Mouse (Mus musculus) lung, adult 18-20 months (tissue): ENCODE measurements around the gene Tspan9.

Experiments
- DNase-seq, 2 experiments: peaks; one replicate each; pipeline ENCODE4 v3.0.0; 2022; ENCODE audit warnings: mixed read lengths in 2 of 2

Tspan9 gene

DNA sequence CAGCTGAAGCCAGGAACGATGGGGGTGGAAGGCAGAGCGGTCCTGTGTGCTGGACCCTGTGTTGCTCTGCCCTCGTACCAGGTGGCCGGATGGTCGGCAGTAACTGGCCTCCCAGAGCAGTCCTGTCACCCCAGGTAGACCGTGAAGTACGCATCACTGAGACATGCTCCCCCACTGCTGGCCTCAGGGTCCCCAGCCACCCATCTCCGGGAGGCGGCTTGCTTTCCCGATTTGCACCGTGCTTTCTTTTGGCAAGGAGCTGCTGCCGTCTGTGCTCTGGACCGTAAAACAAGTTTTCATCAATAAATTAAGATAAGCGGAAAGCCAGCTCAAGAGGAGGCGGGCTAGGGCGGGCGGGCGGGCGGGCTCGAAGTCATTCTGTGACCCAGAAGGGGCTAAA is 164.5 kb downstream of the Tspan9 start:
- DNase-seq: no peak

DNA sequence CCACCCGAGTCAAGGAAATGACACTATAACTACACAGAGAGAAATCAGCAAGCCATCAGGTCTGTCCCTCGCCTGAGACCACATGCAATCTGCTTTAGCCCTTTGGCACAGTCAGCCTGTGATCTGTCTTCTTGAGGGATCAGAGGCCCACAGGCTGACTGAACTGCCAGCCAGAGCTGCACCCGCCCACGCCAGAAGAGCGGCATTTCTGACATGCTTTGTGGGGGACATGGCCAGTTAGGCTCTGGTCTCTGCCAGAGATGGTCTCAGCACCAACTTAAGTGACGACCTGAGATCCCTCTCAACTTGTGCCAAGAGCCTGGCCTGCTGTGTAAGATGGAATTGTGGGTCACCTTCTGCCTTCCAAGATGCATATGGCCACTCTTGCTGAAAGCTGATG is 166.7 kb downstream of the Tspan9 start:
- no peak for DNase-seq

DNA sequence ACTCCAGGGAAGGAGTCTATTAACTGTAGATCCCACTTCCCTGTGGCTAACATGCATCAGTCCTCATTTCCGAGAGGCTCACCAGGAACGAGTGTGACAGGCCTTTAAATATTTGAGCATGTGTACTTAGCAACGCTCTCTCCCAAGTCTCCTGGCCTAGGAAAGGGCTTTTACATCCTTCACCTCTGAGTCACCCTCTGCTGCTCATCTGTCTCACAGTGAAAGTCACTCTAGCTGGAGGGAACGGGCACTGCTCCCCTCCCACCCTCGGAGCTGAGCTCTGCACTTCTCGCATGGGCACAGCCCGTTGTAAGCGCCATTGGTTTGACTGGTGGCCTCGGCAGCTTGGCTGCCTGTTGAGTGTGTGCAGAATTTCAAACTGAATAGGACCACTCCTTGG is 169.4 kb downstream of the Tspan9 start:
- no peak for DNase-seq

DNA sequence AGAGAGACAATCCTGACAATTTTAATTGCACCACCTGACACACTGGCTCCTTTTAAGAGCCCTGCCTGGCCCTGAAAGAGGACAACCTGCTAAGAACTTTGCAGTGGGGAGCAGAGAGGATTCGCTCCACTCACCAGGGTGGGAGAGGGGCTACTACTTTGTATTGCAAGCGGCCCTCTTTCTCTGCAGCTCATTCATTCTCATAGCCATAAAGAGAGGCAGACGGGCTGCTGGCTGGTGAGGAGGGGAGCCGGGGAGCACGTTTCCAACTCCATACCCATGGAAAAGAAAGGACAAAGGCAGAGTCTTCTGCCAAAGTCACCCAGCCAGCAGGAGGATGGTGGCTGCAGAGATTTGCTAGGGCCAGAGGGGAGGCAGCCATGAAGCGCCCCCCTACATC is 169.8 kb downstream of the Tspan9 start:
- DNase-seq: no peak

DNA sequence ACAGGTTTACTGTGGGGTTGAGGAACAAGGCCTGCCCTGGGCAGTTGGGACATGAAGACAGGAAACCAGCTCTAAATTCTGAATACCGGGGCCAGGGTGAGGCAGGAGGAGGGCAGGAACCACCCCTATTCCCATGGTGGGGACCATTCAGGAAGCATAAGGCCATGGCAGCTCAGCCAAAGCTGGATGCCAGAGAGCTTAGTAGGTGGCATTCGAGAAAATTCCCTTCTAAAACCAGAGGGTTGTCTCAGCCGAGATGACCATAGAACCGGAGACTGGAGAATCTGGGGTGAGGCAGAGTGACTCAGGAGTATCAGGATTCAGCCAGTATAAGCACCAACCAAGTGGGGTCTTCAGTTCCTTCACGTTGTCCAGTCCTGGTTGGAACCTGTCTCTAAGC is 171.5 kb downstream of the Tspan9 start:
- DNase-seq: no peak

DNA sequence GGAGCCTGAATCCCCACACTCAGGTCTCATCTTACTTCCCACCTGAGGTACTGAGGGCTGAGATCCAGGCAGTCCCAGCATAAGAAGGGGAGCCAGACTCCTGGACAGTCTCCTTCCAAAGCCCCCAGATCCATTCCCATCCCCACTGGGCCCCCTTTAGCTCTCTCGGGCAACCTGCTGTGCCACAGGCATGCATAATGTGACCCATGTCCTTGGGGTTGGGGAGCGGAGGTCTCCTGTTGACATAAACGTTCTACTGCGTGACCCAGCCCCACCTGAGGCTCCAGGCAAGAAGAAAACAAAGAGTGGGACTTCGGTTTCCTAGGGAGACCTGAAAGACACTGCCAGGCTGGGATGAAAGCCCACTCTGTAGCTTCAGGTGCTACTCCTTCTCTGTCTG is 172.5 kb downstream of the Tspan9 start:
- DNase-seq: no peak

DNA sequence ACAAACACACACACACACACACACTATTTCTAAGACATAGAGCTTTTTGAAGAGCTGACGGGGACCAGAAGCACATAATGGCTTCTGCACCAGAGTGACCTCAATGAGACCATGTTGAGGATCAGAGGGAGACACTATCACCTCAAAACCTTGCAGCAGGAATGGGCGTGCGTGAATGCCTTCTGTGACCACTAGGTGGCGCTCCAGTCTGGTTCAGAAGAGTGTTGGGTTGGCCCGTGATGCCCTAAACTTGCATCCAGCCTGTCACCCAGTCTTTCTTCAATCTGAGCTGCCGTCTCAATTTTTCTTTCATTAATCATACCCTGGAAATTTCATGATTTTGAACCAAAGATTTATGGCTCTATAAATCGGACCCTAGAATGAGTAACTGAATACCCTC is 173.3 kb downstream of the Tspan9 start:
- DNase-seq: peak; percentile 61 to 67

DNA sequence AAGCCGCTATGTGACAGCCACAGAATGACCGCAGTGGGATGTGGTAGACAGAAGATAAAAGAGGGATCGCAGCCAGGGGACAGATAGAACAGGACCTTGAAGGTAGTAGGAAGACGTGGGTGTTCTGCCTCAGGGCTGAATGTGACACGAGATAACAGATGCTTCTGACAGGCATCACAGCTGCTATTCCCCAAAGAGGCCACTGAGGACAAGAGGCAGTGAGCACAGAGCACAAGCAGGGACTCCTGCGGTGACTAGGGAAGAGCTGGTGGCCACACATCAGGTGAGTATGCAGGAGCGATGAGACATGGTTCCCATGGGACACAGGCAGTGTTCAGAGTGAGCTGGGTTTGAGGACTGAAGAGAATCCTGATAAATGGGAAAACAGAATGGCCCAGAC is 173.7 kb downstream of the Tspan9 start:
- no peak for DNase-seq

DNA sequence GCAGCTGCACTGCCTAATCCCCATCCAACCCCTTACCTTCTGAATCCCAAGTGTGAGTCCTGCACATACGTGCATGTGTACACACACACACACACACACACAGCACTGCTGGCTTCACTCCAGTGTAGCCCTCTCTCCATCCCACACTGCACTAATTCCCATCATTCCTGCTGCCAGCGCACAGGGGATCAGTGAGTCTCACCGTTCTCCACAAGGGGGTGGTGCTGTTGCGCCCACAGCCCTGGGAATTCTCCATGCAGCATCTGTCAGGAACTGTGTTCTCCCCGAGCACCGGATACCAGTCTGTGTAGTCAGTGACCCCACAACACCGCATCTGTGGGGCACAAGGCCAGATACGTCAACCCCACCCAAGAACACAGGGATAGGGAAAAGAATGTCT is 177.9 kb downstream of the Tspan9 start:
- no peak for DNase-seq

DNA sequence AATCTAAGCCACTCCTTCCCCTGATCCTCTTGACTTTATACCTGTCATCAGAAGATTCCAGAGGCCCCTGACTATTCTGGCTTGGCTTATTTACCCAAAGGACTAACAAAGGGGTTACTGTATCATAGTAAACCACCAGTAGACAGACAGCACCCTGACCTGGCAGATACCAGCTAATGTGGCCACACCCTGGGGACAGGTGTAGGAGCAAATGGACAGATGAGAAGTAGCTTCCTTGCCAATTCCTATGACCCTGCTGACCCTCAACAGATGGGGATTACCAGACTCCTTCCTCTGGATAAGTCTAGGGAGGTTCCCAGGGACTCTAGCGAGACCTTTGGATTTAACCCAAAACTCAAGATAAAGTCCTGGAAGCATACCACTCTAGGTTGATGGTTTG is 183.2 kb downstream of the Tspan9 start:
- DNase-seq: no peak

DNA sequence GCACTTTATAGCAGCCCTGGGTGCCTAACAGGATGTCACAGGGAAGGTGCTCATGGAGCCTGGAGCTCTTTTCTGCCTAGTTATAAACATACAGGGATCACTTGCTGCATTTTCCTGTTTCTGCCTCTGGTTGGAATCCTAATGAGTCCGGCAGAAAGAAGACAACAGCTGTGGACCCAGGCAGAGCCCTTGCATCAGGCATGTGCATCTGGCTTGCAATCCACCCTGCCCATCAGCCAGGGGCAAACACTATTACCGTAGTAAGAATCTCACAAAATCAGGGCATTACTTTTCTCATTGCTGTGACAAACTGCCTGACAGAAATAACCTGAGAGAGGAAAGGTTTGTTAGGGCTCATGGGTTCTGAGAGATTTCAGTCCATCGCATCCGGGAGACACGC is 187.2 kb downstream of the Tspan9 start:
- no peak for DNase-seq

DNA sequence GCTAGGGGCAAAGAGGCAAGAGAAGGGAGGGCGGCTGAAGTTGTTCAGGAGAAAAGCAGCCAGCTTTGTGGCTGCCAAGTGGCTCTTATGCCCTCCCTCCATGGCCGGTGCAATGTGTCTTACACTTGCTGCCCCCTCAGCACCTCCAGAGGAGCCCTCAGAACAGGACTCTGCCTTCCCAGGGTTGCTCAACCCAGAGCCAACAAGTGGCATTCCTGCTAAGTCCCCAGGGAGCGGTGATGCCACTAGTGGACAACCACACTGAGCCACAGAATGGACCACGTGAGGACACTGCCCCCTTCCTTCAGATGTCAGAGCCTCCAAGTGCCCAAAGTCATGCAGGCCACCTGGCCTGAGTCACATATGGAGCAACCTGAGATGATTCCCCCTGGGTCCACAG is 190.3 kb downstream of the Tspan9 start:
- peak; percentile 61 to 70 for DNase-seq

DNA sequence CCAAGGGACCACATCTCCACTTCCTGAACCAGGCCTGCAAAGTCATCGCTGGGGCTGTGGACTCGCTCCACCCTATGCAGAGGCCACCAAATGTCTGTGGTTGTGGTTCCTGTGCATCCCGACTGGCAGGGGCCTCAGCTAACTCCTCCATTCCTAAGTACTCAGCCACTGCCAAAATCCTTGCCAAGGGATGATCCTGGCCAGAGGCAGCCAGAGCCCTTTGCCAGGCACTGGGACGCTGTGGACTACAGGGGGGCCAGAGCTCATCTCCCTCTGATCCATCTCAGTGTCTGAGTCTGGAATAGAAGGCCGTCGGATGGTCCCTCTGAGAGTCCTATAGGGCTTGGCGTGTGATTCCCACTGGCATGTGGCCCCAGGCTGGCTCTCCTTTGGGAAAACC is 193.5 kb downstream of the Tspan9 start:
- DNase-seq: no peak

DNA sequence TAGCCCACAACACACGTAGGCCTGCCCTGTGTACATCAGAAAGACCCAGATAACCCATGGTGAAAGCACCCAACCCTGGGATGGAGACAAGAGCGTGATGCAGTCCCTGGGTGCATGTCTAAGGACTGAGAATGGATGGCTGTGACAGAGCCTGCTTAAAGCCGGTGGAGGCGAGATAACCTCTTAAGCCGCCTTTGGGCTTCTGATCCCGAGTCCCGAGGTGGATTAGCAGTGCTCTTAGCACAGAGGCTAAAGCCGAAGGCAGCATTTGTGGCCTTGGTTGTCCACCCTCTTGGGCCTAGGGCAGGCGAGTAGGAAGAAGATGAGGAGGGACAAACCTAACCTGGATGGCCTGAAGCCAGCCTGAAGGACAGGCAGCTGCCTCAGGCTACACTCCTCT is 194.7 kb downstream of the Tspan9 start:
- DNase-seq: no peak

DNA sequence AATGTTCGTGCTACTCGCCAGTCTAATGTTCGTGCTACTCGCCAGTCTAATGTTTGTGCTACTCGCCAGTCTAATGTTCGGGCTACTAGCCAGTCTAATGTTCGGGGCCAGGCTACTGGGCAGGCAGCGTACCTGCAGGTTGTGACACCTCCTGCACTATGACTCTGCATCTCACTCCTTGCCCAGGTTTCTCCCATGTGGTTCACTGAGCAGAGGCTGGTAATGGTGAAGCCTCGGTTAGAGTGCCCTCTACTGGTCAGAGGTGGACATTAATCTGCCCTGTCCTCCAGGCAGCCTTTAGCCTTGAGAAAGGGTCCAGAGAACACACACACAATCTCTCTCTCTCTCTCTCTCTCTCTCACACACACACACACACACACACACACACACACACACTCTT is 197.7 kb downstream of the Tspan9 start:
- DNase-seq: peak; percentile 41 to 48

DNA sequence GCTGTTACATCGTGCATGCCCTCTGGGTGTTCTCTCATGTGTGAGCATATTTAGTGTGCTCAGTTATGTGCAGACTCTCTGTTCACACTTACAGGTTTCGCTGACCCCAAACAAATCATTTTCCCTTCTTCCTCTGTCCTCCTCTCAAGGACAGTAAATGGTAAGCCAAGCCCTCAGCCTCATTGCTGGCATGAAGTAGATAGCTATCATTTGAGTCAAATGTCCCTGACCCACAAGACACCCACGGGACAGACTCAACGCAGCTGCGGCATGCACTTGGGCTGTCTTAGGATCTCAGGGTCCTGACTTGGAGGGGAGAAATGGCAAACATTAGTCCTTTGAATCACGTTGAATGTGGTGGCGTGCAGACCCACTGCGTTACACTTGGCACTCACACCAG is 201.0 kb downstream of the Tspan9 start:
- no peak for DNase-seq

DNA sequence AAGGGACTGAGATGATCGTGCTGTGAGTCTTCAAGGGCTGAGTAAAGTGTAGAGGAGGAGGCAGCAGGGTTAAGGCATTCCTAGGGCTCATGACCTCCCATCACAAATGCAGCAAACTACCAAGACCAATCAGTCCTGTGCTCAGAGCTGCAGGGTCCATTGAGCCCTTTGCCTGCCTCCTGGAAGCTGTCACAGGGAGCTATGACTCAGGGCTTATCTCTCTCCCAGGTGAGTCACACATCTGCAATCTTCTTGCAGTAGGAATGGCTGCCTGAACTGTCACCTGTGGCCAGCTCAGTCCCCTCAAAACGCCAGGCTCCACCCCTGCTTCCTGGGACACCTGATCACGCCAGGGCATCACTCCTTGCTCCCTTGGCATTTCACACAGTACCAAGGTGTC is 208.3 kb downstream of the Tspan9 start:
- DNase-seq: no peak

DNA sequence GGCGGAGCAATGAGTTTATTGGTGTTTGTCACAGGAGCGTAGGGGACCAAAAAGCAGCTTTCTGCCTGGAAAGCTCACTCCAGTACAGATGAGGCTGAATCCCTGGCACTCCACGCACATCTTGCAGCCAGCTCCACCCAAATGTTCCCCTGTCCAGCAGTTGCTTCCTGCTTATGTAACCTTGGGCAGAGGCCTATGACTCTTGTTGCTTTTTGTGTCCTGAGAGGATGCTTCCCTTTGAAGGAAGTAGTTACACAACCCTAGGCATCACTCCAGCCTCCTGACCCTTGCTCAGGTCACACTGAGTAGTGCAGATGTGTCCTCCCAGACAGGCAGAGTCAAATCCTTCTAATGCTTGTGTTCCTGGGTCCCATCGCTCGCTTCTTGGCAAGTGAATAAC is 209.6 kb downstream of the Tspan9 start:
- peak; percentile 38 to 58 for DNase-seq

DNA sequence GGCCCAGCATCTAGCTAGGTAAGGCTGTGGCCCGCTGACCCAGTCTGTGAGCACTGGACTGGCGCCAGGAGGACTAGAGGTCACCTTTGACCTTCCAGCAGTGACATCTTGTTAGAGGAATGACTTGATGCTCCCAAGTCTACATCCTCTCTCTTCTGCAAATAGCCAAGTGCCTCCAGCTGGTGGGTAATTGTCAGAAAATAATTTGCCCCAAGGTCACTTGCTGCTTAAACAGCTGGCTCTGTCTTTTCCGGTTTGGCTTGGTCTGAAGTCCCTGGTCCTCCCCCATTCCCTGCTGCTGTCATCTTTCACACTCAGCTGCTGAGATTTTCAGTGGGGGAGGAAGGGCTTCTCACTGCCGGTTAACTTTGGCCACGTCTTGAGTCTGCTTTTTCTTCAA is 210.7 kb downstream of the Tspan9 start:
- DNase-seq: no peak

DNA sequence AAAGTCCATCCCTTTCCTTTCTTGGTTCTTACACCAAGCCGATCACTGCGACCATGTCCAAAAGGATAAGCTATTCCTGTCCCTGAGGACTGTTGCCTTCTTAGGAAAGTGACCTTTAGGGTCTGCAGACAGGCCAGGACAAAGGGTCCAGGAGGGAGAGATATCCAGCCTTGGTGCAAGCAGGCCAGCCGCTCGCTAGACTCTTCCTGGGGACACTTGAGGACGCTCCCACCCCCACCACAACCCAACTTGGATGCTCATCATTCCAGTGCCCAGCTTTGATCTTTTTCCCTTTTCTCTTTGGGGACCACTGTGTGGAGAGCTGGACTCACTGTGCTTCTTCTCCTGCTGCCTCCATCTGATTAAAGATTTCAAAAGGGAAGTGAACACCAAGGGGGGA is 214.7 kb downstream of the Tspan9 start:
- DNase-seq: no peak

DNA sequence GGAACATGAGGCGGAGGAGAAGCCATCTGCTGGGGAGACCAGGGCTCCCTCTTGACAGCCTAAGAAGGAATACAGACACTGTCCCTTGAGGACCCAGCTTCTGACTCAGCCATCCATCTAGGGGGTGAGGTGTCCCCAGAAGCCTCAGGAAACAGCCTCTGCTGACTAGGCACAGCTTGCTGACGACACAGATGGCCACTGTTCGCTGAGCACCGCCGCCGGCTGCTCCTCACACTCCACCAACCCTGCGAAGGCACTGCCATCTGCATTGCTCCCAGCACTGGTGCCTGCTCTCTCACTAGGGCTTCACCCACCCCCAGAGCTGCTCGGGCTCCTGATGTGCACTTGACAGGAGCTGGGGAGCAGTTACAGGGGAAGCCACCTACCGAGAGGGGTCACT is 217.5 kb downstream of the Tspan9 start:
- no peak for DNase-seq

DNA sequence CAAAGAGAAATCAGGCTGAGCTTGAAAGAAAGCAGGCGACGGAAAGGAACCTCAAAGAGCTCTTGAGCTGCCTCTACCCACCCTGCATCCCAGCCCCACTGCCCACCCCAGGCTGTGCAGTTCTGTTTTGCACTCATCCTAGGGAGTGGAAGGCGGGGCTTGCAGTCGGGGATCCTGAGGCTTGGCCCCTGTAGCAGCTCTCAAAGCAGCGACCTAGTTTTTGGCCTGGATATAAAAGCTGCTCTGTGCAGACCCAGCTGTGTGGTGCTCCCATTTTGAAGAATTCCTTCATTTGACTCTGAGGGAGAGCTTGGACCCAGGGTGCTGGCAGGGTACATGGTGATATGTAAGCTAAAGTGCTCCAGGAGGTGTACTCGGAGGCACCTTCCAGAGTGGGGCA is 218.6 kb downstream of the Tspan9 start:
- DNase-seq: no peak

DNA sequence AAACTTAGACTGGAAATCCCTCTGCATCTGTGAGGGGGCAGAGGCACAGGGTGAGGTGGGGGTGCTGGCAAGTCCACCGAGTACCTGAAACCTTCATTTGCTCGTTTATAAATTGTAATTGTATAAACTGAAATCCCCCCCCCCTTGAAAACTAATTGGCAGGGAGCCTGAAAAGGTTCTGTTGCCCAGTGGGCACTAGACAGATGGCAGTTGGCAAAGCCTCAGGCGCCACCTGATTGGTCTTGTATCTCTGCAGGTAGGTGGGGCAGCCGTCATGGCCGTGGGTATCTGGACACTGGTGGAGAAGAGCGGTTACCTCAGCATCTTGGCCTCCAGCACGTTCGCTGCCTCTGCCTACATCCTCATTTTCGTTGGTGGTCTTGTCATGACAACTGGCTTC is 220.1 kb downstream of the Tspan9 start:
- no peak for DNase-seq

DNA sequence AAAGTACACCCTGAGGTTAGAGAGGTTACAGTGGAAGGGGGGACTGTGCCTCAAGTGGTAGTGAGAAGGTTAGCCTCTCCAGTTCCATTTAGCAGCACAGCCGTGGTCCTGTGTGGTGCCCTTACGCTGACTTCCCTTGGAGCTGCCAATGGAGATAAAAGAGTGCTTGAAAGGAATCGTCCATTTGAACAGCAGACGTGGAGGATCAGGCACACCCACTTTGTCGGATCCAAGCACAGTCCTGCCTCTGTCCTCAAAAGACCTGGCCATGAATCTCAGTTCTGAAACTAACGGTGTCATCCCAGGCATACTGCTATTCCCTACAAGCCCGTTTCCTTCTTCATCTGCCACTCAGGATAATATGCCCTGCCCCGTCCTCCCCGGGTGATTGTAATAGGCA is 221.4 kb downstream of the Tspan9 start:
- no peak for DNase-seq

DNA sequence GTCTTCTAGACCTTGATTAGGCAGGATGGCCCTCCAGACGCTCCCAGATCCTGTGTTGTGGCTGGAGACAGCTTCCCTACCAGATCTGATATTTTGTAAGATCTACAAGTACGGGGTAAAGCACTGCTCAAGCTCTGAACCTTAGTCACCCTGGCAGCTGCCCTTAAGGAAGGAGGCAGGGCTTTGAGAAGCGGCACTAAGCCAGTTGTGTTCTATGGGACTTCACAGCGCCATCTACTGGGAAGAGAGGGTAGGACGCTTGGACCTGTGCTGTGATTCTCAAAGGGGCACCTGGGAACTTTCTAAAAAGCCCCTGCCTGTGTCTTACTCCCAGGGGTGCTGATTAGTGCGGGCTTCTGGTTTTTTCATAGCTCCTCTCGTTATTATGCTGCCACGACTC is 222.7 kb downstream of the Tspan9 start:
- DNase-seq: peak; percentile 79 to 85

DNA sequence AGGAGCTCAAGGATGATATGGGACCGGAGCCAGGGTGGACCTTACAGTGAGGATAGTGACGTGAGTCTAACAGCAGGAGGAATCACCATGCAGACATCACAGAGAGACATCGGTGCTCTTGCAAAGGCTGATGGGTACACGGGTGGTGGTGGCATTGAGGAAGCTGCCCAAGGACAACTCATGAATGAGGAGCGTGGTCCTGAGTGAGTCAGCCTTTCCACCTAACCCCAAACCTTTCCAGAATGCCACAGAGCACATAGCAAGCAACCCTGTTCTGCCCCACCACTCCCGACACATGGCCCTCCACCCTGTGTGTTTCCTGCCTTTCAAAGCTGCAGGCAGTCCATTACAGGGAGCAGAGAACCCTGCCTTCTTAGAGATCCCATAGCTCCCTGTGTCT is 223.9 kb downstream of the Tspan9 start:
- DNase-seq: no peak
